Mouse (Mus musculus): Measurements from ENCODE around the gene Utp20. TPM values are rescaled to one million over a fixed set of nuclear protein-coding genes. Genes with fewer than 3 reads are reported as not detected.
A peak's percentile ranks its signal among the peaks of the same experiment; 100 is the strongest.
"Not testable (repeated sequence)": the region's sequence is repeated elsewhere in the genome, so short reads cannot be mapped to it uniquely, and the experiment has no call there.

Gene Utp20
- polyA plus RNA-seq, 1 experiment from 2014 or later = 9.7 TPM

DNA sequence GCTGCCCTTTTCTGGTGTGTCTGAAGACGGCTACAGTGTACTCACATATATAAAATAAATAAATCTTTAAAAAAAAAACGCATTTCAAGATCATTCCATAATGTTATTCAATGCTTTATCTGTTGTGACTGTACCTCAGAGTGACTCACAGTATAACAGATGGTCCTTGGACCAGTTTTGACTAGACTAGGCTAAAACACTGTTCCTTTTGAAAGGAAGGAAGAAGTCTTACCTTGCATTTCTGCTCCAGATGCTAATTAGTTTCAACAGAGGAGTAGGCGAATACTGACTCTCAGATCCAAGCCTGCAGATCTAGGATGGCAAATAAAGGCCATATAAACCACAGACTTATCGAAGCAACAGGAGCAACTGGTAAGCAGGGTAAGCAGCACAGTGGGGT, 45.9 kb downstream of the Utp20 start:
- no peak overlapping the region for H3K27ac ChIP-seq
- no peak overlapping the region for H3K9ac ChIP-seq
- H3K27me3 ChIP-seq (replicated peaks) = no peaks in the 10 kb centered on the region
- H3K36me3 ChIP-seq (replicated peaks) = peaks cover 19% of the 10 kb centered on the region; the same call in 1 of the 2 replicates
- no peak for ATAC-seq (replicated peaks)
- no peak overlapping the region for H3K4me3 ChIP-seq
- no peaks in the 10 kb centered on the region for H3K9me3 ChIP-seq
- H3K4me1 ChIP-seq = no peaks in the 10 kb centered on the region
- no peak overlapping the region for H3K4me2 ChIP-seq
- 91% methylated on average over 4 of the region's 4 CpGs for WGBS

DNA sequence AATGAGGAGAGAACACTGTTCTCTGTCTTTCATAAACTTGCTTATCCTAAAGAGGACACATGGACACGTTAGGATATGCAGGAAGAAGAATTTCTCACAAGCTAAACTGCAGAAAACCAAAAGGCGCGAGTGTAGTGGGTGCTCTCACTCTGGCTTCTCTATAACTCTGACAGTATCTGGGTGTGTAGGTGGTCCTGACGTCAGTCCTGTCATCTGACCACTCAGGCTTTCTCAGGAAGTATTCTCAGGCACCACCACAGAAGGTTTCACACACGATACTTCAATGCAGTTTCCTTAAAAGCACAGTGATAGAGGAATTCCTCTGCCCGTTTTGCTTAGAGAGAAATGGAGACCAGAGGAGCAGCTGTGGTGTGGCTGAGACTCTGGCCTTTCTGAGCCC, 50.4 kb downstream of the Utp20 start:
- ATAC-seq (replicated peaks) = no peak
- H3K27ac ChIP-seq = no peak overlapping the region
- H3K36me3 ChIP-seq (replicated peaks) = peaks cover 21% of the 10 kb centered on the region; the same call in 1 of the 2 replicates
- WGBS = 90% methylated on average over 6 of the region's 6 CpGs
- H3K27me3 ChIP-seq (replicated peaks) = no peaks in the 10 kb centered on the region
- no peaks in the 10 kb centered on the region for H3K9me3 ChIP-seq
- no peak overlapping the region for H3K9ac ChIP-seq
- H3K4me3 ChIP-seq = no peak overlapping the region
- H3K4me2 ChIP-seq = no peak overlapping the region
- no peaks in the 10 kb centered on the region for H3K4me1 ChIP-seq

DNA sequence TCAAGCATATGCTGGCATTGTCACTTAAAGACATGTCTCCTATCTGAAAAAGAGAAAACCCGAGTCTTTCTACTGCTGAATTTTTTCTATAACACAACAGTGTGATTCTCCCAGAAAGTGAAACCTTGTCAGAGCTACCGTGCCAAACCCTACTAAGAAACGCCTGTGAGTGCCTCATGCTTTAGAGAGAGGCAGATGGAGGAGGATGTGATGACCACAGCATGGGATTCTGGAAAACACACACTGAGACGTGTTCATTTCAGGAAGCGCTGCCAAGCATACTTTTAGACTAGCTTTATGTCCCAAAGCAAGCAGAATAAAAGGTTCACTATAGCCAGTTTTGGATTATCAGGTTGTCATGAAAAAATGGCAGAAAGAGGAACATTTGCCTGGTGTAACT, 53.6 kb downstream of the Utp20 start:
- H3K9me3 ChIP-seq; H3K4me2 ChIP-seq; H3K4me3 ChIP-seq; H3K27ac ChIP-seq; ATAC-seq (replicated peaks); H3K9ac ChIP-seq; H3K27me3 ChIP-seq (replicated peaks); H3K4me1 ChIP-seq: not testable (repeated sequence)
- peaks cover 24% of the 10 kb centered on the region for H3K36me3 ChIP-seq (replicated peaks)
- 89% methylated on average over 5 of the region's 5 CpGs for WGBS

GRCm38 (mm10) chr10:88769676-88770075, 56.9 kb downstream of the Utp20 start:
- no peak overlapping the region for H3K27ac ChIP-seq
- H3K36me3 ChIP-seq (replicated peaks) = peaks cover 28% of the 10 kb centered on the region
- no peaks in the 10 kb centered on the region for H3K27me3 ChIP-seq (replicated peaks)
- no peaks in the 10 kb centered on the region for H3K4me1 ChIP-seq
- H3K4me2 ChIP-seq = no peak overlapping the region
- no peak overlapping the region for H3K4me3 ChIP-seq
- no peak overlapping the region for H3K9ac ChIP-seq
- H3K9me3 ChIP-seq = no peaks in the 10 kb centered on the region
- 93% methylated on average over 7 of the region's 7 CpGs for WGBS
- ATAC-seq (replicated peaks) = no peak

DNA sequence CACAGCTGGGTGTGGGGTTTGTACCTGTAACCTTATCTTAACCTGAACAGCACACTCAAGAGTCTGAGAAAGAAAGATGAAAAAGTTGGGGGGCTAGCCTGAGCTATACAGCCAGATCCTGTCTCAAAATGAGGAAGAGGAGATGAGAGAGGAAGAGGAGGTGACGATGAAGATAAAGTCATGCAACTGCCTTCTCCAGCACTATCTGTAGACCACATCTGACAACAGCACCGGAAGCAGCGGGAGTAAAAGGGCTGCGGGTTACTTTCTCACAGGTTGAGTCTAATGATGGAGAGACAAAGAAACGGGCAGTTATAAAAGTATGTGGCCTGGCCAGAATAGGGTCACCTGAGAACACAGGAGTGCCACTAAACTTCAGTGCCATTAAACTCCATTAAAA, 57.6 kb downstream of the Utp20 start:
- peaks cover 28% of the 10 kb centered on the region for H3K36me3 ChIP-seq (replicated peaks)

GRCm38 (mm10) chr10:88765431-88766142, 61.0 kb downstream of the Utp20 start:
- peaks cover 16% of the 10 kb centered on the region for H3K36me3 ChIP-seq (replicated peaks)
- no peak for ATAC-seq (replicated peaks)

More for the DNA sequence above, 57.6 kb downstream of the Utp20 start:
- Histone ChIP-seq H3K27me3 (replicated peaks) (no peaks in the 10 kb centered on the region), H3K4me1 (no peaks in the 10 kb centered on the region), H3K9ac (no peak overlapping the region), H3K4me2 (no peak overlapping the region), H3K4me3 (no peak overlapping the region), H3K27ac (no peak overlapping the region), H3K9me3 (no peaks in the 10 kb centered on the region)
- ATAC-seq (replicated peaks) = no peak
- WGBS = 96% methylated on average over 5 of the region's 5 CpGs

DNA sequence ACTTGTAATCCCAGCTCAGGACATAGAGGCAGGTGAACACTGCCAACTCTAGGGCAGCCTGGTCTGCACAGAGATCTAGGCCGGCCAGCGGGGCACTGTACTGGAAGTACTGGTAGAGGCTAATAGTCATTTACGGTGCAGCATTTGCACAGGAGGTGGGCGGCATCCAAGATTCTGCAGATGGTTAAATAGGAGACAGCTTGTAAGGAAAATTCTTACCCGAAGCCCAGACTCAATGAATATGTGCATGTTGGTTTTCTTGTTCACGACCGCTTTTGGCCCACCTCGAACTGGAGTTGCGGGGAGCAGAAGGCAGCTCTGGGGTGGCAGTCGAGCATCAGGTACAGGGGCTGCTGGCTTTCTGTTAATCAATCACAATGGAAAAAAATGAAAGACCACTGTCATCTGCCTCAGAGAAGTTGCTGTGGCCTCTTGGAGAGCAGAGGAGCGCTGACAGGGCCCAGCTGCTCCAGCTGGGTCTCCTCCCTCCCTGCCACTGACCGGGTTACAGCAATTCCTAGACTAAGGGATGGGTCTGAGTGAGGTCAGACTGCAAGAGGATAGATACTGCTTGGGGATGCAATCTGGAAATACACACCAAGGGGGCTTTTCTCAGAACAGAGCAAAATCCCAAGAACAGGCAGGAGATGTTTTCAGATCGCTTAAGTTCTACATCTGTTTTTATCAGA, 64.9 kb downstream of the Utp20 start:
- Histone ChIP-seq H3K4me2 (no peak overlapping the region), H3K9ac (no peak overlapping the region), H3K27me3 (replicated peaks) (no peaks in the 10 kb centered on the region), H3K9me3 (no peaks in the 10 kb centered on the region), H3K36me3 (replicated peaks) (peaks cover 24% of the 10 kb centered on the region), H3K27ac (no peak overlapping the region), H3K4me1 (no peaks in the 10 kb centered on the region), H3K4me3 (no peak overlapping the region)
- ATAC-seq (replicated peaks) = no peak
- 96% methylated on average over 13 of the region's 13 CpGs for WGBS

More at GRCm38 (mm10) chr10:88765431-88766142, 61.0 kb downstream of the Utp20 start:
- H3K9ac ChIP-seq = no peak overlapping the region
- no peaks in the 10 kb centered on the region for H3K9me3 ChIP-seq
- no peaks in the 10 kb centered on the region for H3K27me3 ChIP-seq (replicated peaks)
- H3K4me2 ChIP-seq = no peak overlapping the region
- H3K4me3 ChIP-seq = no peak overlapping the region
- 93% methylated on average over 15 of the region's 15 CpGs for WGBS
- H3K27ac ChIP-seq = no peak overlapping the region
- no peaks in the 10 kb centered on the region for H3K4me1 ChIP-seq

- no peak for ATAC-seq (replicated peaks)
- Histone ChIP-seq H3K9ac (no peak overlapping the region), H3K4me1 (no peaks in the 10 kb centered on the region), H3K9me3 (no peaks in the 10 kb centered on the region), H3K36me3 (replicated peaks) (peaks cover 38% of the 10 kb centered on the region), H3K27ac (no peak overlapping the region), H3K4me3 (no peak overlapping the region), H3K4me2 (no peak overlapping the region), H3K27me3 (replicated peaks) (no peaks in the 10 kb centered on the region)
- 88% methylated on average over 2 of the region's 2 CpGs for WGBS
Measured at GRCm38 (mm10) chr10:88741426-88741825, 85.2 kb downstream of the Utp20 start.

GRCm38 (mm10) chr10:88740781-88741180, 85.8 kb downstream of the Utp20 start:
- no peak overlapping the region for H3K4me2 ChIP-seq
- H3K27ac ChIP-seq = no peak overlapping the region
- H3K9ac ChIP-seq = no peak overlapping the region
- H3K36me3 ChIP-seq (replicated peaks) = peaks cover 38% of the 10 kb centered on the region
- H3K9me3 ChIP-seq = no peaks in the 10 kb centered on the region
- no peaks in the 10 kb centered on the region for H3K27me3 ChIP-seq (replicated peaks)
- no peak for ATAC-seq (replicated peaks)
- no peaks in the 10 kb centered on the region for H3K4me1 ChIP-seq
- H3K4me3 ChIP-seq = no peak overlapping the region
- WGBS = 95% methylated on average over 5 of the region's 5 CpGs

GRCm38 (mm10) chr10:88739818-88740217, 86.8 kb downstream of the Utp20 start:
- Histone ChIP-seq H3K9ac (no peak overlapping the region), H3K27me3 (replicated peaks) (no peaks in the 10 kb centered on the region), H3K4me1 (no peaks in the 10 kb centered on the region), H3K36me3 (replicated peaks) (peaks cover 31% of the 10 kb centered on the region), H3K4me2 (no peak overlapping the region), H3K4me3 (no peak overlapping the region), H3K9me3 (no peaks in the 10 kb centered on the region), H3K27ac (no peak overlapping the region)
- no peak for ATAC-seq (replicated peaks)
- 93% methylated on average over 1 of the region's 1 CpGs for WGBS

GRCm38 (mm10) chr10:88739074-88739473, 87.5 kb downstream of the Utp20 start:
- WGBS = 97% methylated on average over 8 of the region's 8 CpGs
- H3K4me1 ChIP-seq; H3K4me2 ChIP-seq; ATAC-seq (replicated peaks); H3K27ac ChIP-seq; H3K9ac ChIP-seq; H3K9me3 ChIP-seq; H3K4me3 ChIP-seq; H3K27me3 ChIP-seq (replicated peaks): not testable (repeated sequence)
- H3K36me3 ChIP-seq (replicated peaks) = peaks cover 24% of the 10 kb centered on the region; the same call in 1 of the 2 replicates

GRCm38 (mm10) chr10:88732309-88732622, 94.3 kb downstream of the Utp20 start:
- Histone ChIP-seq H3K9ac (peak overlapping the region; percentile 94), H3K9me3 (no peaks in the 10 kb centered on the region), H3K4me3 (peak overlapping the region; percentile 98), H3K4me2 (peak overlapping the region; percentile 90), H3K4me1 (peaks cover 18% of the 10 kb centered on the region), H3K27ac (no peak overlapping the region), H3K27me3 (replicated peaks) (peaks cover 3% of the 10 kb centered on the region; the same call in 1 of the 2 replicates), H3K36me3 (replicated peaks) (0 out of 2 replicates have a peak, but pooled peaks cover 1% of the 10 kb centered on the region)
- no peak for ATAC-seq (replicated peaks)
- WGBS = 21% methylated on average over 6 of the region's 6 CpGs

Data from midbrain, embryonic 15.5 days (tissue).